Mouse (Mus musculus): ENCODE measurements around the gene Faap100. TPM values are rescaled to one million over a fixed set of nuclear protein-coding genes. Genes with fewer than 3 reads are reported as not detected.
"Not testable (repeated sequence)": the region's sequence is repeated elsewhere in the genome, so short reads cannot be mapped to it uniquely, and the experiment has no call there.

Gene Faap100
- polyA plus RNA-seq, 2 experiments from 2014 or later: 17.8 to 27.0 TPM

GRCm38 (mm10) chr11:120351250-120352092, 27.1 kb downstream of the Faap100 start:
- ATAC-seq: no peak

GRCm38 (mm10) chr11:120350711-120351110, 27.9 kb downstream of the Faap100 start:
- no peak for ATAC-seq

GRCm38 (mm10) chr11:120349986-120350702, 28.4 kb downstream of the Faap100 start:
- peak; percentile 19 for ATAC-seq

GRCm38 (mm10) chr11:120349371-120349985, 29.1 kb downstream of the Faap100 start:
- no peak for ATAC-seq

- ATAC-seq: no peak
Measured at GRCm38 (mm10) chr11:120348684-120349370, 29.7 kb downstream of the Faap100 start.

- peak; percentile 73 for ATAC-seq
Measured at GRCm38 (mm10) chr11:120347791-120348683, 30.5 kb downstream of the Faap100 start, which contains the start of gene Actg1. TSS of gene Actg1 (minus strand) at chr11:120348542.

- ATAC-seq: peak; percentile 16
Measured at GRCm38 (mm10) chr11:120347301-120347700, 31.3 kb downstream of the Faap100 start.

GRCm38 (mm10) chr11:120346383-120347034, 32.1 kb downstream of the Faap100 start:
- not testable (repeated sequence) for ATAC-seq

- no peak for ATAC-seq
Measured at GRCm38 (mm10) chr11:120345067-120345681, 33.4 kb downstream of the Faap100 start.

GRCm38 (mm10) chr11:120344310-120344920, 34.1 kb downstream of the Faap100 start:
- ATAC-seq: no peak

GRCm38 (mm10) chr11:120343519-120344309, 34.9 kb downstream of the Faap100 start:
- ATAC-seq: no peak

GRCm38 (mm10) chr11:120342656-120343160, 35.9 kb downstream of the Faap100 start:
- ATAC-seq: no peak

GRCm38 (mm10) chr11:120341661-120342060, 36.9 kb downstream of the Faap100 start:
- ATAC-seq: no peak

GRCm38 (mm10) chr11:120339978-120340513, 38.5 kb downstream of the Faap100 start:
- ATAC-seq: no peak

- ATAC-seq: no peak
Measured at GRCm38 (mm10) chr11:120338786-120339185, 39.8 kb downstream of the Faap100 start.

GRCm38 (mm10) chr11:120337447-120337846, 41.1 kb downstream of the Faap100 start:
- no peak for ATAC-seq

GRCm38 (mm10) chr11:120335431-120336021, 43.0 kb downstream of the Faap100 start:
- no peak for ATAC-seq

GRCm38 (mm10) chr11:120320156-120320555, 58.4 kb downstream of the Faap100 start:
- ATAC-seq: no peak

Measured in CD4-positive, CD25-positive, alpha-beta regulatory T cell, adult 4 months (primary cell).